Mouse (Mus musculus) limb, embryonic 11.5 days (tissue): Measurements from ENCODE around the gene Pik3ca. TPM values are rescaled to one million over a fixed set of nuclear protein-coding genes. Genes with fewer than 3 reads are reported as not detected.

Experiments
- polyA plus RNA-seq: library from polyadenylated mRNA; unstranded; fragments of >200 nt; fragmentation: Nextera tagmentation; extraction: Ambion mirVana; gene quantifications from 2 replicates; pipeline ENCODE4 v1.2.1, GENCODE M21; 2014

Gene Pik3ca
- polyA plus RNA-seq, 1 experiment from 2014 or later, result 16.9 TPM

Other genes with a start within 250 kb of the Pik3ca start
- 5.9 and 7.6 TPM in 2 replicates for gene Zmat3, start 31.7 kb upstream of the Pik3ca start, polyA plus RNA-seq
- gene Kcnmb3, start 94.6 kb downstream of the Pik3ca start, polyA plus RNA-seq, result 0.28 TPM in 1 of 2 replicates, not detected in the other
- gene Zfp639, start 112.6 kb downstream of the Pik3ca start, polyA plus RNA-seq, result 49.0 and 52.1 TPM in 2 replicates
- gene Mfn1, start 131.8 kb downstream of the Pik3ca start, polyA plus RNA-seq, result 28.3 and 29.3 TPM in 2 replicates
- gene Gnb4, start 218.9 kb downstream of the Pik3ca start, polyA plus RNA-seq, result 42.3 and 42.4 TPM in 2 replicates